Mouse (Mus musculus) heart, postnatal 0 days (tissue): ENCODE data around the gene Hfe.

Experiments used
- CTCF ChIP-seq: IDR thresholded peaks from 2 replicates; pipeline ENCODE4 v1.5.1; 2016; ENCODE audit warnings: antibody characterized with exemption, control low read depth, low read depth
- EP300 ChIP-seq: IDR thresholded peaks from 2 replicates; pipeline ENCODE4 v1.6.1; 2016; ENCODE audit warnings: antibody characterized with exemption, low read depth

DNA sequence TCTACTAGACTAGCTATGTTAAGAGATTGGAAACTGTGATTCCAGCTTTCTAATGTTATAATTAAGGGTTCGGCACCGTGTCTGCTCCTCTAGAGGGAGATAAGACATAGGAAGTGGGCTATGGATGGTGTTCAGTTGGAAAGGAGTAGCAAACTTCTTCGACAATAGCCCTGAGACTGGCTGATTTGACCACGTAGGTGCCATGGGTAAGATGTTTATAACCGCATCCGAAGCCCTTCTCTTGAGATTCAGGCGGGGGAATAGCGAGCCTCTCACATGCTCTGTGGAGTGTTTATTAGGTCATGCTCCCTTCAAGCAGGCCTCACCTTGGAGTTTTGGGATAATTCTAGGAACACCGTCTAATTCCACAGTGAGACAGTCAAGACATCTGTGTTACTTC, 15.7 kb downstream of the Hfe start:
- no peak for TF ChIP-seq CTCF
- no peak for TF ChIP-seq EP300
